Mouse (Mus musculus) natural killer cell, adult 2 months (primary cell): Measurements from ENCODE around the gene Rras.

Experiments used
- DNase-seq, 2 experiments: peaks; one replicate each; pipeline ENCODE4 v3.0.0; 2022; ENCODE audit warnings: low spot score in 2 of 2

Rras gene

GRCm38 (mm10) chr7:45025601-45026220 lies 8.0 kb downstream of the Rras start:
- no peak for DNase-seq

GRCm38 (mm10) chr7:45026256-45026655 lies 8.5 kb downstream of the Rras start:
- no peak for DNase-seq

GRCm38 (mm10) chr7:45027761-45028160 lies 10.0 kb downstream of the Rras start:
- no peak for DNase-seq

- no peak for DNase-seq
These were observed 10.6 kb downstream of the Rras start for GRCm38 (mm10) chr7:45028351-45028750.

GRCm38 (mm10) chr7:45029995-45030394 lies 12.2 kb downstream of the Rras start:
- DNase-seq: no peak

GRCm38 (mm10) chr7:45030857-45031256 lies 13.1 kb downstream of the Rras start:
- DNase-seq: no peak

- DNase-seq: no peak
These were observed 16.1 kb downstream of the Rras start for GRCm38 (mm10) chr7:45033722-45034359.

- no peak for DNase-seq
These were observed 17.9 kb downstream of the Rras start for GRCm38 (mm10) chr7:45035631-45036030.

- DNase-seq: no peak
These were observed 18.9 kb downstream of the Rras start for GRCm38 (mm10) chr7:45036702-45037101.

GRCm38 (mm10) chr7:45037720-45038361 lies 20.1 kb downstream of the Rras start:
- DNase-seq: peak; percentile 55 to 67

- DNase-seq: no peak
These were observed 20.6 kb downstream of the Rras start for GRCm38 (mm10) chr7:45038411-45038810.

- no peak for DNase-seq
These were observed 23.1 kb downstream of the Rras start for GRCm38 (mm10) chr7:45040851-45041250.

GRCm38 (mm10) chr7:45043307-45043706 lies 25.5 kb downstream of the Rras start:
- no peak for DNase-seq

- DNase-seq: no peak
These were observed 28.0 kb downstream of the Rras start for GRCm38 (mm10) chr7:45045741-45046140.

GRCm38 (mm10) chr7:45046853-45047350 lies 29.1 kb downstream of the Rras start:
- no peak for DNase-seq

GRCm38 (mm10) chr7:45047491-45047890 lies 29.7 kb downstream of the Rras start:
- DNase-seq: no peak

GRCm38 (mm10) chr7:45048001-45048890 lies 30.5 kb downstream of the Rras start:
- no peak for DNase-seq

- DNase-seq: no peak
These were observed 31.3 kb downstream of the Rras start for GRCm38 (mm10) chr7:45048923-45049657.

GRCm38 (mm10) chr7:45050945-45051600 lies 33.3 kb downstream of the Rras start:
- DNase-seq: peak in 1 of 2 experiments; percentile 35

GRCm38 (mm10) chr7:45051601-45051974 lies 33.8 kb downstream of the Rras start:
- no peak for DNase-seq
